Mouse (Mus musculus) heart, embryonic 14.5 days (tissue): ENCODE data around the gene Sec16b. TPM values are rescaled to one million over a fixed set of nuclear protein-coding genes. Genes with fewer than 3 reads are reported as not detected.

Experiments
- ATAC-seq: fragments of 200-750 bp; cut with Nextera tagmentation; 2 replicates; pipeline ENCODE4 v1.8.0; 2017; ENCODE audit warnings: low read depth, moderate TSS enrichment; ENCODE audit not compliant: insufficient number of reproducible peaks, insufficient read depth, low FRiP score
- H3K27ac ChIP-seq, 2 experiments: fragments of 200-500 bp in 1 of 2; fragments of 300-500 bp in 1 of 2; sonication (generic) in 1 of 2; replicated peaks in 1 of 2; 2 replicates each; pipeline ENCODE4 v1.5.1; 2012 to 2014; ENCODE audit warnings: low read depth in 2 of 2, low read length in 2 of 2, control low read depth in 1 of 2, mild to moderate bottlenecking in 1 of 2, mixed read lengths in 1 of 2; ENCODE audit not compliant: control insufficient read depth in 1 of 2, insufficient read depth in 1 of 2
- H3K27me3 ChIP-seq: fragments of 300-500 bp; sonication (generic); 2 replicates; pipeline ENCODE4 v1.6.1; 2014; ENCODE audit warnings: mild to moderate bottlenecking, low read length, control low read depth; ENCODE audit not compliant: control insufficient read depth, insufficient read depth
- H3K36me3 ChIP-seq: fragments of 300-500 bp; sonication (generic); 2 replicates; pipeline ENCODE4 v1.6.1; 2014; ENCODE audit warnings: mild to moderate bottlenecking, control low read depth, low read length, mixed read lengths; ENCODE audit not compliant: control insufficient read depth, insufficient read depth
- H3K4me1 ChIP-seq, 2 experiments: fragments of 200-500 bp in 1 of 2; fragments of 300-500 bp in 1 of 2; sonication (generic) in 1 of 2; 2 replicates each; pipeline ENCODE4 v1.6.1; 2012 to 2014; ENCODE audit warnings: low read length in 2 of 2, control low read depth in 1 of 2, mixed read lengths in 1 of 2; ENCODE audit not compliant: control insufficient read depth in 2 of 2, insufficient read depth in 2 of 2
- H3K4me2 ChIP-seq: fragments of 300-500 bp; sonication (generic); 2 replicates; pipeline ENCODE4 v1.6.1; 2014; ENCODE audit warnings: mild to moderate bottlenecking, low read length
- H3K4me3 ChIP-seq, 2 experiments: fragments of 200-500 bp in 1 of 2; fragments of 300-500 bp in 1 of 2; sonication (generic) in 1 of 2; 2 replicates each; pipeline ENCODE4 v1.5.1; 2012 to 2014; ENCODE audit warnings: low read length in 2 of 2, mild to moderate bottlenecking in 2 of 2, control low read depth in 1 of 2, low read depth in 1 of 2, moderate library complexity in 1 of 2; ENCODE audit not compliant: control insufficient read depth in 1 of 2, insufficient read depth in 1 of 2
- H3K9ac ChIP-seq: fragments of 300-500 bp; sonication (generic); 2 replicates; pipeline ENCODE4 v1.6.1; 2014; ENCODE audit warnings: mild to moderate bottlenecking, low read length
- H3K9me3 ChIP-seq: fragments of 300-500 bp; sonication (generic); 2 replicates; pipeline ENCODE4 v1.6.1; 2016; ENCODE audit warnings: low read length, control low read depth; ENCODE audit not compliant: control insufficient read depth
- WGBS: fragments of 180-500 bp; shearing (Covaris S2); extraction: QIAGEN DNeasy Blood & Tissue Kit; methylation state at CpG from one replicate; pipeline ENCODE4 v1.1.7; 2014; 5-methylcytosine and 5-hydroxymethylcytosine counted together
- polyA plus RNA-seq: library from polyadenylated mRNA; unstranded; fragments of >200 nt; fragmentation: Nextera tagmentation; extraction: Ambion mirVana; gene quantifications from 2 replicates; pipeline ENCODE4 v1.2.1, GENCODE M21; 2014

Sec16b gene
- 1.2 TPM in 2 replicates for polyA plus RNA-seq

- no peaks in the 10 kb centered on the region; a peak in 2 of 4 replicates for H3K4me1 ChIP-seq
- H3K27me3 ChIP-seq, result no peaks in the 10 kb centered on the region
- 0 out of 2 replicates have a peak within 1 kb of the TSS, but pooled peaks have one; percentile 4 for H3K4me2 ChIP-seq
- no peaks in the 10 kb centered on the region for H3K9me3 ChIP-seq
- H3K4me3 ChIP-seq, result no peak within 1 kb of the TSS
- H3K9ac ChIP-seq, result no peak within 1 kb of the TSS
- H3K27ac ChIP-seq, result no peak within 1 kb of the TSS
- no peak for ATAC-seq
- no peaks in the 10 kb centered on the region for H3K36me3 ChIP-seq
- WGBS, result 26% methylated on average over 5 of the region's 5 CpGs
These were observed at the start of gene Sec16b for GRCm38 (mm10) chr1:157506522-157506921. Gene Sec16b, plus strand, starts transcription at chr1:157506728.

- H3K4me1 ChIP-seq, result peaks cover 6 to 7% of the 10 kb centered on the region in 2 experiments
- peaks cover 6% of the 10 kb centered on the region; the same call in 1 of the 2 replicates for H3K36me3 ChIP-seq
- no peak overlapping the region for H3K27ac ChIP-seq
- H3K4me3 ChIP-seq, result no peak overlapping the region; a peak in 1 of 4 replicates
- no peaks in the 10 kb centered on the region for H3K9me3 ChIP-seq
- no peak overlapping the region for H3K9ac ChIP-seq
- H3K27me3 ChIP-seq, result no peaks in the 10 kb centered on the region
- 88% methylated on average over 3 of the region's 3 CpGs for WGBS
- ATAC-seq, result no peak
- H3K4me2 ChIP-seq, result 0 out of 2 replicates have a peak overlapping the region, but pooled peaks have one; percentile 79
These were observed 48.7 kb upstream of the Sec16b start for GRCm38 (mm10) chr1:157457789-157458188.

GRCm38 (mm10) chr1:157458421-157459208 lies 47.9 kb upstream of the Sec16b start, which contains the start of gene Cryzl2:
Gene Cryzl2, plus strand, starts transcription at chr1:157458577.
- no peaks in the 10 kb centered on the region for H3K27me3 ChIP-seq
- peak; percentile 90 for ATAC-seq
- peaks cover 6 to 7% of the 10 kb centered on the region in 2 experiments for H3K4me1 ChIP-seq
- H3K9ac ChIP-seq, result peak within 1 kb of the TSS; percentile 78
- no peak within 1 kb of the TSS; a peak in 2 of 4 replicates for H3K27ac ChIP-seq
- peak within 1 kb of the TSS; percentile 49 to 65 for H3K4me3 ChIP-seq
- H3K4me2 ChIP-seq, result peak within 1 kb of the TSS; percentile 79
- H3K9me3 ChIP-seq, result no peaks in the 10 kb centered on the region
- 8% methylated on average over 29 of the region's 29 CpGs for WGBS
- peaks cover 6% of the 10 kb centered on the region; the same call in 1 of the 2 replicates for H3K36me3 ChIP-seq

DNA sequence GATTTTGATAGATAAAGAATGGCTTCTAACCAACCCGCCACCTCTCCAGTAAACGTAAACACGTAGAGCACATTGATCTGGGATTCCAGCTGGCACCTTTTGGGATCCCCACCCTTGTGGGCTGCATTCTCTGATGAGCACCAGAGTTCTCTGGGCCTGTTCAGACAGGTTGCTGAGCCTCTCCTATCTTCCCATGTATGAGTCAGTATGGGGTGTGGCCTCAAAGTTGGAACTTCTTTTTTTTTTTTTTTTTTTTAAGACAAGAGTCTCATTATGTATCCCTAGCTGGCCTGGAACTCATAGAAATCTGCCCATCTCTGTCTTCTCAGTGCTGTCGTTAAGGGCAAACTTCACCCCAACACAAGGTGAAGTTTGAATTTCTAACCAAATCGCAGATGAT lies 46.6 kb upstream of the Sec16b start:
- no peak overlapping the region for H3K4me3 ChIP-seq
- no peak overlapping the region for H3K4me2 ChIP-seq
- 90% methylated on average over 5 of the region's 5 CpGs for WGBS
- H3K9me3 ChIP-seq, result no peaks in the 10 kb centered on the region
- no peak overlapping the region for H3K9ac ChIP-seq
- ATAC-seq, result no peak
- H3K27me3 ChIP-seq, result no peaks in the 10 kb centered on the region
- H3K27ac ChIP-seq, result no peak overlapping the region
- H3K4me1 ChIP-seq, result peaks cover 6 to 7% of the 10 kb centered on the region in 2 experiments
- peaks cover 6% of the 10 kb centered on the region; the same call in 1 of the 2 replicates for H3K36me3 ChIP-seq

DNA sequence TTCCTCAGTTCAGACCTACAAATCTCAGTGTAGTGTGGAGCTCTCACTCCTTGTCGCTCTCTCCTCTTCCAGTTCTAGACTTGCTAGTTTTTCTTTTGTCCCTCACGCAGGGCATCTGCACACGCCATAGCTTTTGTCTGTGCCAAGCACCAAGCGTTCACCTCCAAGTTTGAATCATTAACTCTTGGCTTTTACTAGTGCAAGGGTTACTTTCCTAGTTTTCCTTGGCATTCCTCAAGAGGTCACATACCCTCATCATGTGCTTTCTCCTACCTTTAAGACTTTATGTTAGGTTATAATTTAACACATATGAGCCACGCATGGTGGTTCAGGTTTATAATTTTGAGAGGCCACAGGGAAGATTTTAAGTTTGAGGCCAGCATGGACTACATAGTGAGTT lies 45.3 kb upstream of the Sec16b start:
- peaks cover 6 to 7% of the 10 kb centered on the region in 2 experiments for H3K4me1 ChIP-seq

GRCm38 (mm10) chr1:157462336-157462735 lies 44.2 kb upstream of the Sec16b start:
- Histone ChIP-seq H3K4me1 (peaks cover 6 to 7% of the 10 kb centered on the region in 2 experiments), H3K4me2 (no peak overlapping the region), H3K4me3 (no peak overlapping the region), H3K27ac (no peak overlapping the region), H3K36me3 (peaks cover 21% of the 10 kb centered on the region), H3K9me3 (no peaks in the 10 kb centered on the region), H3K27me3 (no peaks in the 10 kb centered on the region), H3K9ac (no peak overlapping the region)
- WGBS, result 62% methylated on average over 3 of the region's 3 CpGs
- no peak for ATAC-seq

More for the DNA sequence above, 45.3 kb upstream of the Sec16b start:
- H3K36me3 ChIP-seq, result peaks cover 13% of the 10 kb centered on the region; the same call in 1 of the 2 replicates
- 92% methylated on average over 5 of the region's 5 CpGs for WGBS
- no peaks in the 10 kb centered on the region for H3K9me3 ChIP-seq
- H3K27ac ChIP-seq, result no peak overlapping the region
- H3K4me2 ChIP-seq, result no peak overlapping the region
- H3K9ac ChIP-seq, result no peak overlapping the region
- no peak overlapping the region for H3K4me3 ChIP-seq
- no peaks in the 10 kb centered on the region for H3K27me3 ChIP-seq
- no peak for ATAC-seq

DNA sequence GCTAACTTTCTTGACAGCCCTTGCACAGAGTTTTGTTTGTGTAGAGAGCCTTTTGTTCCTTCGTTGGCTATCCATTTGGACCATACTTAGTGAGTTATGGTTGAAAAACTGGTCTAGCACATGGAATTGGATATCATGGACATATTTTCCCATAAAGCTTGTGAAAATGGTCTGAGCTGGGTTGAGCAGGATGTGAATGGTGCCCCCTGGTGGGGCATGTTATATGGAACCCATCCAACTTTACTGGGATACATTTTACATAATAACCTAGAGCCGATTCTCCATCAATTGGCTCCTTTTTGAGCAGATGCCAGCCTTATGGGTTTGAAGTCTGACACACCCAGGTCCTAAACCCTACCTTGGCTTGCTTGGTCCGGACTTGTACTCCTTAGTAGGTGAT lies 41.3 kb upstream of the Sec16b start:
- Histone ChIP-seq H3K27me3 (no peaks in the 10 kb centered on the region), H3K9me3 (no peaks in the 10 kb centered on the region), H3K9ac (no peak overlapping the region), H3K4me3 (no peak overlapping the region), H3K4me1 (no peaks in the 10 kb centered on the region), H3K27ac (no peak overlapping the region), H3K36me3 (peaks cover 26% of the 10 kb centered on the region), H3K4me2 (no peak overlapping the region)
- WGBS, result 70% methylated on average over 3 of the region's 3 CpGs
- no peak for ATAC-seq
